Mouse (Mus musculus) cerebellum, adult 2 months (tissue): ENCODE measurements around the gene Diaph3.

ENCODE experiments used
- CTCF ChIP-seq: fragments of 200-500 bp; IDR thresholded peaks from 2 replicates; pipeline ENCODE4 v1.5.1; 2011; ENCODE audit warnings: low read depth, mild to moderate bottlenecking, control low read depth, low read length, moderate library complexity, borderline replicate concordance; ENCODE audit not compliant: insufficient read depth
- POLR2A ChIP-seq: fragments of 200-500 bp; IDR thresholded peaks from 2 replicates; pipeline ENCODE4 v1.6.1; 2011; ENCODE audit warnings: low read length, control low read depth, borderline replicate concordance; ENCODE audit not compliant: insufficient read depth

DNA sequence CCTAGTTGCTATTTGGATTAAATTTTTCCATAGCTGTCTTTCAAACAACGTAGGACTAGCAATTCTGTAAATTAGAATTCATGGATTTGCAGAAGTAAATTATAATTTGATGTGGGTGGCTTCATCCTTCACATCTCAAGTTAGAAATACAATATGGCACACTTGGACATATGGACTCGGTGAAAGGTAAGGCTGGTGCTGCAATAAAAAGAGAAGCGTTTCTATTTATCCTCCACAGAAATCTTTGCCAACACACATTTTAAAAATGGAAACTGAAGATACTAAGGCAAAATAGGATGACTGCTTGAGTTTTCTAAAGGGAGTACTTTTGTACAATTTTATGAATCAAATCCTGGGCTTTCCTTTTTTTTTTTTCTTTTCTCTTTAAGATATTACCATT lies 480.5 kb downstream of the Diaph3 start:
- no peak for TF ChIP-seq POLR2A
- TF ChIP-seq CTCF = no peak
